Mouse (Mus musculus): Measurements from ENCODE around the gene Cubn. TPM values are rescaled to one million over a fixed set of nuclear protein-coding genes. Genes with fewer than 3 reads are reported as not detected.

Gene Cubn
- total RNA-seq, 2 experiments from 2014 or later = not detected

- no peak for ATAC-seq (replicated peaks; ENCODE audit: low FRiP score, low TSS enrichment, poor library complexity, severe bottlenecking)
These were observed 119.3 kb downstream of the Cubn start for GRCm38 (mm10) chr2:13372256-13372824.

- ATAC-seq (replicated peaks; ENCODE audit: low FRiP score, low TSS enrichment, poor library complexity, severe bottlenecking) = no peak
These were observed 119.8 kb downstream of the Cubn start for GRCm38 (mm10) chr2:13371797-13372170.

GRCm38 (mm10) chr2:13371072-13371796, 120.4 kb downstream of the Cubn start:
- no peak for ATAC-seq (replicated peaks; ENCODE audit: low FRiP score, low TSS enrichment, poor library complexity, severe bottlenecking)

- ATAC-seq (replicated peaks; ENCODE audit: low FRiP score, low TSS enrichment, poor library complexity, severe bottlenecking) = no peak
These were observed 121.1 kb downstream of the Cubn start for GRCm38 (mm10) chr2:13370556-13370955.

- no peak for ATAC-seq (replicated peaks; ENCODE audit: low FRiP score, low TSS enrichment, poor library complexity, severe bottlenecking)
These were observed 123.1 kb downstream of the Cubn start for GRCm38 (mm10) chr2:13368517-13368916.

- ATAC-seq (replicated peaks; ENCODE audit: low FRiP score, low TSS enrichment, poor library complexity, severe bottlenecking) = no peak
These were observed 133.6 kb downstream of the Cubn start for GRCm38 (mm10) chr2:13357885-13358552.

GRCm38 (mm10) chr2:13352775-13353174, 138.8 kb downstream of the Cubn start:
- peak; percentile 74; the same call in 1 of the 2 replicates for ATAC-seq (replicated peaks; ENCODE audit: low FRiP score, low TSS enrichment, poor library complexity, severe bottlenecking)

- no peak for ATAC-seq (replicated peaks; ENCODE audit: low FRiP score, low TSS enrichment, poor library complexity, severe bottlenecking)
These were observed 139.4 kb downstream of the Cubn start for GRCm38 (mm10) chr2:13352112-13352728.

GRCm38 (mm10) chr2:13342325-13342926, 149.2 kb downstream of the Cubn start:
- ATAC-seq (replicated peaks; ENCODE audit: low FRiP score, low TSS enrichment, poor library complexity, severe bottlenecking) = no peak

GRCm38 (mm10) chr2:13335446-13335845, 156.2 kb downstream of the Cubn start:
- ATAC-seq (replicated peaks; ENCODE audit: low FRiP score, low TSS enrichment, poor library complexity, severe bottlenecking) = no peak

GRCm38 (mm10) chr2:13329754-13330417, 161.7 kb downstream of the Cubn start:
- no peak for ATAC-seq (replicated peaks; ENCODE audit: low FRiP score, low TSS enrichment, poor library complexity, severe bottlenecking)

GRCm38 (mm10) chr2:13303376-13303775, 188.2 kb downstream of the Cubn start:
- no peak for ATAC-seq (replicated peaks; ENCODE audit: low FRiP score, low TSS enrichment, poor library complexity, severe bottlenecking)

GRCm38 (mm10) chr2:13299031-13299430, 192.6 kb downstream of the Cubn start:
- ATAC-seq (replicated peaks; ENCODE audit: low FRiP score, low TSS enrichment, poor library complexity, severe bottlenecking) = no peak

GRCm38 (mm10) chr2:13297733-13298132, 193.9 kb downstream of the Cubn start:
- ATAC-seq (replicated peaks; ENCODE audit: low FRiP score, low TSS enrichment, poor library complexity, severe bottlenecking) = peak; percentile 94

- peak; percentile 83 for ATAC-seq (replicated peaks; ENCODE audit: low FRiP score, low TSS enrichment, poor library complexity, severe bottlenecking)
These were observed 201.0 kb downstream of the Cubn start for GRCm38 (mm10) chr2:13290661-13291060.

GRCm38 (mm10) chr2:13290070-13290469, 201.5 kb downstream of the Cubn start:
- no peak for ATAC-seq (replicated peaks; ENCODE audit: low FRiP score, low TSS enrichment, poor library complexity, severe bottlenecking)

GRCm38 (mm10) chr2:13278114-13278862, 213.3 kb downstream of the Cubn start:
- peak; percentile 48 for ATAC-seq (replicated peaks; ENCODE audit: low FRiP score, low TSS enrichment, poor library complexity, severe bottlenecking)

- ATAC-seq (replicated peaks; ENCODE audit: low FRiP score, low TSS enrichment, poor library complexity, severe bottlenecking) = no peak
These were observed 215.7 kb downstream of the Cubn start for GRCm38 (mm10) chr2:13275874-13276273.

All from megakaryocyte-erythroid progenitor cell, adult 5-6 weeks (primary cell).